Mouse (Mus musculus) B cell, adult 2 months (primary cell): Measurements from ENCODE around the gene Dzip1.
A peak's percentile ranks its signal among the peaks of the same experiment; 100 is the strongest.

ENCODE experiments used
- DNase-seq, 2 experiments: peaks; one replicate each; pipeline ENCODE4 v3.0.0; 2022

Dzip1 gene

GRCm38 (mm10) chr14:118922251-118922650 is 3.0 kb downstream of the Dzip1 start:
- no peak for DNase-seq

GRCm38 (mm10) chr14:118920654-118921053 is 4.6 kb downstream of the Dzip1 start:
- no peak for DNase-seq

DNA sequence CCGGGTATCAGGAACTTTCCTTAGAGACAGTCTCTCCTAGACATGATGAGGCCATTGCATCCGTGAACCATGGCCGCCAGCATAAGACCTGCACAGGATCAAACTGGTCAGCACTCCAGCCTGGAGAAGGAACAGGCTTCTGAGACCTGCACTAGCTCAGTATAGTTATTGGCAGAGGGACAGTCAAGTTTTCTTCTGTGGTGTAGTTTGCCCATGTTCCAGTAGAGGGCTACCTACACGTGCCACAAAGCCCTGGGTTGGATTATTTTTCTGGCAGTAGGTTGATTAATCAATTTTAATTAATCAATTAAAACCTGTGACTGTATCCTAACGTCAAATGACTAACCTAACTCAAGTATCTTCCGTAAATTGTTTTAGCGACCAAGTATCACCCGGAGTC is 6.2 kb downstream of the Dzip1 start:
- peak; percentile 29 to 43 for DNase-seq

DNA sequence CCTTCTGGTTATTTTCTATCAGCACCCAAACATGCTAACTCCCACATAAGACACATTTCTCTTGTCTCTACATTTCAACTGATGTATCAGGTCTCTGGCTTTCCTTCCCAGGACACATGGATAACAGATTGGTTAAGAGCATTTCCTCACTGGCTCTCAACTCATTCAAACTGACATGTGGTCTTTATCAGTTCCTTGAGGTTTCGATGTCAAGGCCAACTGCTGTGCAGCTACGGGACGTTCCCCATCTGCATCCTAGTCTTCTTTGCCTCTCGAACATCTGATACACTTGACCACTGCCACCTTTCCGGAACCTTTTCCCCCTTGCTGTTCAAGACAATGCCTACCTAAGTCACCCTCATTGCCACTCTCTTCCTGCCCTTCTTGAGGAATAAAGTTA is 11.6 kb downstream of the Dzip1 start:
- no peak for DNase-seq

DNA sequence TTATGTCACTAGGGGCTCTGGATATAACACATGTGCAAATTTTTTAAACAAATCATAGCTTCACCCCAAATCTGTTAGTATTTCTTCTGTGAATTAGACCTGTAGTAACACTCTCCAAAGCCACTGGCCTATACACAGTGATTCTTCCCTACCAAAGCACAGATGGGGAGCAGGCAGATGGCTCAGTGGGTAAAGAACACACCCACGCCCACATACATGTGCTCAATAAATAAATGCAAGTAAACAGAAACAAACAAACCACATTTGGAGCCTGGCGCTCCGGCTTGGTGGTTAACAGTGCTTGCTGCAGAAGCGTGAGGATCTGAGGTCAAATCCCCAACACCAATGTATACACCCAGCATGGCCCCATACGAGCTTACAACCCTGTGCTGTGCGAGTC is 13.7 kb downstream of the Dzip1 start:
- no peak for DNase-seq

DNA sequence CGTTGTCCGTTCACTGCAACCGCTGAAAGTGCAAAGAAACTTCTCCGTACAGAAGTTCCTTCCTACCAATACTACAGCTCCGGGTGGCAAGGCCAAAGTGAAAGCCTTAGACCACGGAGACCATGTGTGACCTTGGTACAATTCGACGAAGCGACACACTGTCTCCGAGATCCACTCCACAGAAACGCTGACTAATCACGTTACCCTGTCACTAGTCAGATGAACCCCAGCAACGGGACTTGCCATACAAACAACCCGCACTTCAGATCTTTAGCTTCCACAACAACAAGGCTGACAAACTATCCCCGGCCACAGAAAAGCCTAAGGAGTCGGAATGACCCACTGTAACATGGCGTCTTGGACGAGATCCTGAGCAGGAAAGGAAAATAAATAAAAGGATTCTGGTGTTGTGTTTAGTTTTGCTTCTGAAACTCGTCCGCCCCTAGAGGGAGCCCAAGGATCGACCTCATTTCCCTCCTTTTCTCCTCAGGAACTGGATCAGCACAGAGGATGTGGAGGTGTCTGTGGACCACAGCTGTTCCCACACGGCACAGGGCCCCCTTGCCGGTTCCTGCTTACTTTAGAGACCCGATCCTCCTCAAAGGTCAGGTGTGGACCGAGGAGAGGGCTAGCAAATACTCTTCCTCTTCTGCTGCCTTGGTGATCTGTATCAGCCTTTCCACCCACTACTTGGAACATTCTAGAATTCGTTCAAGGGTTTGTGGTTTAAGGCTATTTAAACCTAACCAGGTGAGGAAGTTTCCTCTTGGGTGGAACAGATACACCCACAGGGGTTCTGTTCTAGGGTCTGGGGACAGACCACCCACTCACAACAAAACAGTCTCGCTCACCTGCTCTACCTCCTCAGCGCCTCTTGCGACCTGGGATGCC is 14.7 kb downstream of the Dzip1 start:
- DNase-seq, result peak; percentile 39 to 49

GRCm38 (mm10) chr14:118909872-118910271 is 15.4 kb downstream of the Dzip1 start:
- no peak for DNase-seq

GRCm38 (mm10) chr14:118907592-118907991 is 17.7 kb downstream of the Dzip1 start:
- DNase-seq, result no peak

DNA sequence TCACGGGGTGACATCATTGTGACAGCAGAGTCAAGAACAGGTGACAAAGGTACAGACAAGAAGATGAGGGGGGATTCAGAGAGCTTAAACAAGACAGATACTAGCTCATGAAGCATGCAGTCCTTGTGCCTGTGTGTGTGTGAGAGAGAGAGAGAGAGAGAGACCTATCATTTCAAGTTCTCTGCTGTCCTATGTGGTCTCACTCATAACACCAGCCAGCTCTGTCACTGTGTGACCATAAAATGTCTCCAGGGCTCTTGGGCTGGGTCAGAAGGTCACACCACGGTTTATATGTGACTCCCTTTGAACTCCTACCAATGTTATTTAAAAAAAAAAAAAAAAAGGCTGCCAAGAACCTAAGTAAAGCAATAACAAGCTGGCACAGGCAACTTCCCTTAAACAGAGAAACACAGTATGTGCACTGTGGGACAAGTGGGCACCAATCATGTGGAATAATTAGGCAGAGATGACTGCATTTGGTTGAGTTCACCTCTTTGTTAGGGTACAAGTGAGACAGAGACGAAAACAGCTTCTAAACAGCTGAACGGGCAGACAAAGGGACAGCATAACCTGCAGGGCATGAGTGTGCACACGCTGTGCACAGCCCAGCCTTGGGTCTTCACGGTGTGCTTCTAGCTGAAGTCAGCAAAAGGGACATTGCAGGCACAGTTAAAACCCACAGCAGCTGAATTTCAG is 21.2 kb downstream of the Dzip1 start:
- no peak for DNase-seq

GRCm38 (mm10) chr14:118903397-118903796 is 21.9 kb downstream of the Dzip1 start:
- no peak for DNase-seq

GRCm38 (mm10) chr14:118900911-118901310 is 24.3 kb downstream of the Dzip1 start:
- no peak for DNase-seq

DNA sequence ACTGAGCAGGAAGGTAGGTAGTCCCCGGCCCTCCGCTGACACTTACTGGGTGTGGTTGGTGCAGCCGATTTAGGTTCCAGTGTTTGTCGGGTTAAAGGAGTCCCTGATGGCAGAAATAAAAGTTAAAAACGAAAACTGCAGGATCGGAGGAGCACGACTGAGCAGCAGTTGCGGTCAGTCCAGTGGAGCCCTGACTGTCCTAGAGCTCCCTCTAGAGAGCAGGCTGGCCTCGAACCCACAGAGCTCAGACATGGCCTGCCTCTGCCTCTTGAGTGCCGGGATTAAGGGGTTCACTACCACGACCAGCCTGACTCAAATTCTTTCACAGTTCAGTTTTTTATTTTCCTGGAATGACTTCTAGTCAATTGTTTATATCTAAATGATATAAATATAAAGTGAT is 25.3 kb downstream of the Dzip1 start:
- no peak for DNase-seq

- DNase-seq, result no peak
Observed at GRCm38 (mm10) chr14:118895655-118896054, 29.6 kb downstream of the Dzip1 start.

DNA sequence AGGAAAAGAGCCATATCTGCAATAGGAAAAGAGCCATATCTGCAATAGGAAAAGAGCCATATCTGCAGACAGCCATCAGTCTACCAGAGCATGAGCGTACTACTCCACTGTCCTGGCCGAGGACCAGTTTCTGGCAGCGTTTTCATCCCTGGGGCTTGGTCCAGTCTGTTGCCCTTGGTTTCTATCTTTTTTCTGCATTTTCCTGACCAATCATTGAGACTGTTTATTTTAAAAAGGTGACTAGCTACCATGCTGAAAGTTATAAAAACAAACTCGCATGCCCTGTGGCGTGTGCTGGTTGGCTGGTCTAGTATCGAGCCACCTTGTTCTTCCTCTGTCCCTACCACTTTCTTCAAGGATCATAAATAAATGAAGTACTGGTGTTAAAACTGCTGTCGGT is 30.0 kb downstream of the Dzip1 start:
- DNase-seq, result no peak

- DNase-seq, result no peak
Observed at GRCm38 (mm10) chr14:118890101-118890500, 35.2 kb downstream of the Dzip1 start.

- DNase-seq, result no peak
Observed at GRCm38 (mm10) chr14:118884250-118884556, 41.1 kb downstream of the Dzip1 start.

DNA sequence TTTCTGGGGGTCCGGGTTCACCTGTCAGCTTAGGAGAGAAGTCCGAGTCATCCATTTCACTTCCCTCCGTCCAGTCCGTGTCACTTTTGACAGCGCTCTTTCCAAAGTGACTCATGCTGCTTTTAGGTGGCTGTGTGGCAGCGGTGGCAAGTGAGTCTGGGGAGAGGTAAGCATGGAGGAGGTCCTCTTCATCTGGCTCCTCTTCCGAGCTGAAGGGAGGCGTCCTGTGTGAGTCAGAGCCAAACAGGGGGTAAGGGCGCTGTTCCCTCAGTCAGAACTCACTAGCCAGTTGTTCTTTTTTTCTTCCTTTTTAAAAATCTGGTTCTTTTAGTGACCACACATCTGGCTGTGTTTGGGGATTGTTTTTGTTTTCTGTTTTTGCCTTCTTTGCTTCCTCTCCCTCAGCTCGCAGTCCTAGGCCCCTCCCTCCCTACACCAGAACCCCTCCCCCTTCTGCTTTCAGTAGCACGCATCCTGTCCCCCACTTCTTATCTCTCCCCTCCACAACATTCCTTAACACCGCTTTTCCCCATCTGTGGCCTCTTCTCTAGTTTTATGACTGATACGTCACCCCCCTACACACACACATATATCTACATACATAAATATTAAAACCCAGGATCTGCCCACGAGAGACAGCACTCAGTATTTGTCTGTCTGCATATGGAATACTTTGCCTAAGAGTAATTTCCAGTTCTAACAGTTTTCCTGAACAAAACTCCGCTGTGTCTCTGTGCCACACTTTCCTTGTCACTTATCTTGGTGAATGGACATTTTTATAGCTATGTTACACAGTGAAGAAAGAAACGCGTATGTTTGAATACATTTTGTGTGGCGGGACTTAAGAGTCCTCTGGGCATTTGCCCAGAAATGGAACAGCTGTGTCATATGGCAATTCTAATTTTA is 41.7 kb downstream of the Dzip1 start:
- no peak for DNase-seq

DNA sequence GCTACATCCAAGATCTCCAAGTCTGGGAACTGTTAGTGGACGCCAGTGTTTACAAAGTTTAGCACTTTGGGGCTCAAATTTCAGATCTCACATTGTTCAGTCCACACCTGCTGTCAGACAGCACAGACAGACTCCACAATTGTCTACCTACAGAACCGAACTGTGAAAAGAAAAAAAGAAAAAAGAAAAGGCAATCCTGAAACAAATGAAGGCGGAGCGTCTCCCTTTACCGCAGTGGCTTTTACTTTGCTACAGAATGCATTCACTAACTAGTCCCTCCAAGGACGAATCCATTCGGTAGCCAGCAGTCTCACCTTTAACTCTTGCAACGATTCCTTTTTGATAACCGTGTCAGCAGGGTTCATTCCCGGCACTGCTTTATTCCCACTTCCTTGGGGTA is 44.6 kb downstream of the Dzip1 start:
- DNase-seq, result no peak

- no peak for DNase-seq
Observed at GRCm38 (mm10) chr14:118878346-118878910, 46.8 kb downstream of the Dzip1 start.

- no peak for DNase-seq
Observed at GRCm38 (mm10) chr14:118874786-118875415, 50.4 kb downstream of the Dzip1 start.

GRCm38 (mm10) chr14:118874126-118874525 is 51.1 kb downstream of the Dzip1 start:
- DNase-seq, result no peak

DNA sequence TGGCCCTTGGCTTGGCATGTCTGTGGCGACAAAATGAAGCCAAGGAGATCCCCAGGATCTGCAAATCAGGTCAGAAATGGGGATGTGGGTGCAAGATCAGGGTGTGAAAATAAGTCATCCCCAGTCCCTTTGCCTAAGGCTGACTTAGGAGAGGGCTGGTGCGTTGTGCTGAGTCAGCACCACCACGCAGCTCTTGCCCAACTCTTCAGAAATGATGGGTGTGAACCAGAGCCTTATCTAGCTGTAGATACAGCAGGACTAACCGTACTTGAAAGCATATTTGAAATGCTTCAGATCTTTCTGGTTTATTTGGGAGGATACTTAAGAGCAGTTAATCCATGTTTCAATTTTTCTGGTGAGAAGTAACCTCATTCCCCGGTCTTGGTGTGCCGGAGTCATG is 55.5 kb downstream of the Dzip1 start:
- no peak for DNase-seq
